Mouse (Mus musculus): Measurements from ENCODE around the gene Gm11549. TPM values are rescaled to one million over a fixed set of nuclear protein-coding genes. Genes with fewer than 3 reads are reported as not detected.

The Gm11549 gene
- polyA plus RNA-seq, 1 experiment = 0.30 TPM

DNA sequence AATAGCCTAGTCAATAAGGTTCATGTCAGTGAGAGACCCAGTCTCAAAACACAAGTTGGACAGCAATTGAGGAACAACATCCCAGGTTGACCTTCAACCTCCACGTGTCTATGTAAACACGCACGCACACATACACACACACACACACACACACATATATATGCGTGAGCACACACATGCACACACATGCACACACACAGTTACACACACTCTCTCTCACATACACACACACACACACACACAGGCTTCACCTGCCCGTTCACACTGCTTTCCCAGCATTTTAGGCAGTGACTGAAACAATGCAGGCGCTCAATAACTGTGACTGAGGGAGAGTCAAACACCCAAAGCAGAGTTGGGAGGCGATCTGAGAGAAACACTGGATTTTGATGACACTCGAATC lies 16.3 kb downstream of the Gm11549 start:
- TF ChIP-seq CTCF (IDR thresholded peaks at IDR 0.05; ENCODE audit: borderline replicate concordance, control insufficient read depth, extremely low read depth, insufficient read depth, low read length, poor library complexity) (no peak), POLR2A (IDR thresholded peaks at IDR 0.05; ENCODE audit: control insufficient read depth, extremely low read depth, insufficient read depth, low read length, poor library complexity) (no peak)
- Histone ChIP-seq H3K4me1 (replicated peaks; ENCODE audit: control insufficient read depth, insufficient read depth, low read length) (no peaks in the 10 kb centered on the region), H3K4me3 (ENCODE audit: control insufficient read depth, insufficient read depth, low read length) (no peak overlapping the region), H3K36me3 (ENCODE audit: control insufficient read depth, insufficient read depth, low read length) (no peaks in the 10 kb centered on the region), H3K27me3 (ENCODE audit: control insufficient read depth, insufficient read depth, low read length) (no peaks in the 10 kb centered on the region), H3K27ac (ENCODE audit: control insufficient read depth, insufficient read depth, low read length) (no peak overlapping the region)
- 89% methylated on average over 8 of the region's 8 CpGs for WGBS
- DNase-seq = no peak

DNA sequence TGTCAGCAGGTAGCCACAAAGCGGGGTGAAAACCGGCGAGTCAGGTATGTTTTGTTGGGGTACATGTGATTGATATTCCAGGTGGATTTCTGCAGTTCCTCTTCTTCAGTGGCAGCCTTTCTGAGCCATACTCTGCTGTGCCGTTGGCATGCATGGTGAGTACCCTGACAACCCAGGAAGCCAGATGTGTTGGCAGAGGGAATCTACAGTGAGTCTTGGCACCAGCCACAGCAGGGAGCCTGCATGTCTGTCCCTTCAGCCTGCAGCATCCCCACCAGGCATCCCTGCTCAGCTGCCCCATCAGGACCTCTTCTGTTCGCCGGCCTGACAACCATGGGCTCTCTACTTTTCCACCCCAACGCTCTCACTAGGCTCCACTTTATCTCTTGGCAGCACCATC lies 20.1 kb downstream of the Gm11549 start:
- H3K4me1 ChIP-seq (replicated peaks; ENCODE audit: control insufficient read depth, insufficient read depth, low read length) = no peaks in the 10 kb centered on the region
- no peak overlapping the region for H3K27ac ChIP-seq (ENCODE audit: control insufficient read depth, insufficient read depth, low read length)
- no peak for TF ChIP-seq CTCF (IDR thresholded peaks at IDR 0.05; ENCODE audit: borderline replicate concordance, control insufficient read depth, extremely low read depth, insufficient read depth, low read length, poor library complexity)
- TF ChIP-seq POLR2A (IDR thresholded peaks at IDR 0.05; ENCODE audit: control insufficient read depth, extremely low read depth, insufficient read depth, low read length, poor library complexity) = no peak
- no peaks in the 10 kb centered on the region; the same call in 1 of the 2 replicates for H3K27me3 ChIP-seq (ENCODE audit: control insufficient read depth, insufficient read depth, low read length)
- H3K36me3 ChIP-seq (ENCODE audit: control insufficient read depth, insufficient read depth, low read length) = no peaks in the 10 kb centered on the region
- 77% methylated on average over 7 of the region's 7 CpGs for WGBS
- H3K4me3 ChIP-seq (ENCODE audit: control insufficient read depth, insufficient read depth, low read length) = no peak overlapping the region
- DNase-seq = no peak

DNA sequence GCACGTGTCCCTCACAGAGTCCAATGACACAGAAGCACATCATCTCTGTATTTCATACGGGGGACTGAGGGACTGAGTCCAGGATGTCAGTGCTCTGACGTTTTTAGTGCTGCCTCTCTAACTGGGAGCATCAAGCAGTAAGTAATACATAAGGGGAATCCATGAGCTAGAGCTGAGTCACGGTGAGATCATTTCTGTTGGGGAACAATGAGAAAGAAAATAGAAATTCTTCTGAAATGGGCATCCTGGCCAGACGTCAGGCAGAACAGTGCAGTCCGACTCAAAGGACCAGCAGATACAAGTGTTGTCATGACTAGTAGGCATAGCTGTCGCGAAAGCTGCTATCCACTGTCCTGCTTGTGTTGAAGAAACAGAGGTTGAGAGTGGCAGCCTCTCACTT lies 20.6 kb downstream of the Gm11549 start:
- Histone ChIP-seq H3K4me3 (ENCODE audit: control insufficient read depth, insufficient read depth, low read length) (no peak overlapping the region), H3K36me3 (ENCODE audit: control insufficient read depth, insufficient read depth, low read length) (no peaks in the 10 kb centered on the region), H3K27ac (ENCODE audit: control insufficient read depth, insufficient read depth, low read length) (no peak overlapping the region), H3K4me1 (replicated peaks; ENCODE audit: control insufficient read depth, insufficient read depth, low read length) (no peaks in the 10 kb centered on the region), H3K27me3 (ENCODE audit: control insufficient read depth, insufficient read depth, low read length) (no peaks in the 10 kb centered on the region; the same call in 1 of the 2 replicates)
- DNase-seq = no peak
- TF ChIP-seq POLR2A (IDR thresholded peaks at IDR 0.05; ENCODE audit: control insufficient read depth, extremely low read depth, insufficient read depth, low read length, poor library complexity) (no peak), CTCF (IDR thresholded peaks at IDR 0.05; ENCODE audit: borderline replicate concordance, control insufficient read depth, extremely low read depth, insufficient read depth, low read length, poor library complexity) (no peak)
- 83% methylated on average over 8 of the region's 8 CpGs for WGBS

DNA sequence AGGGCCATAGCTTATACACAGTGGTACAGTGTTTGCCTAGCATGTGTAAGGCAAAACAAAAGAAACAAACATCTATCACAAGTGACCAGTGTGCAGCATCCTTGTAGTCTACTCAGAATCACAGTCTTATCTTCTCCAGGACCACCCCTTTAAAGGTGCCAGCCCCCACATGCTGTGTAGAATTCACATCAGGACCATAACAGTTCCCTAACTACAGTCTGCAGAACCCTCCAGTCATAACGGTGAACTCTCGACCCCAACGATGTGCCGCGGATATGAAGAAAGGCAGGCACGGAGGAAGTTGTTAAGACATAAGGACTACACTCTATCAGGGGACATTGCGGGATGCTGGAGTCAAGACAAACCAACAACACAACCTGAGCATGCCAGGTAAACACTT lies 22.2 kb downstream of the Gm11549 start:
- no peaks in the 10 kb centered on the region for H3K36me3 ChIP-seq (ENCODE audit: control insufficient read depth, insufficient read depth, low read length)
- no peaks in the 10 kb centered on the region; the same call in 1 of the 2 replicates for H3K27me3 ChIP-seq (ENCODE audit: control insufficient read depth, insufficient read depth, low read length)
- H3K4me3 ChIP-seq (ENCODE audit: control insufficient read depth, insufficient read depth, low read length) = no peak overlapping the region
- no peak for TF ChIP-seq POLR2A (IDR thresholded peaks at IDR 0.05; ENCODE audit: control insufficient read depth, extremely low read depth, insufficient read depth, low read length, poor library complexity)
- TF ChIP-seq CTCF (IDR thresholded peaks at IDR 0.05; ENCODE audit: borderline replicate concordance, control insufficient read depth, extremely low read depth, insufficient read depth, low read length, poor library complexity) = no peak
- no peaks in the 10 kb centered on the region for H3K4me1 ChIP-seq (replicated peaks; ENCODE audit: control insufficient read depth, insufficient read depth, low read length)
- 93% methylated on average over 7 of the region's 7 CpGs for WGBS
- DNase-seq = no peak
- H3K27ac ChIP-seq (ENCODE audit: control insufficient read depth, insufficient read depth, low read length) = no peak overlapping the region

DNA sequence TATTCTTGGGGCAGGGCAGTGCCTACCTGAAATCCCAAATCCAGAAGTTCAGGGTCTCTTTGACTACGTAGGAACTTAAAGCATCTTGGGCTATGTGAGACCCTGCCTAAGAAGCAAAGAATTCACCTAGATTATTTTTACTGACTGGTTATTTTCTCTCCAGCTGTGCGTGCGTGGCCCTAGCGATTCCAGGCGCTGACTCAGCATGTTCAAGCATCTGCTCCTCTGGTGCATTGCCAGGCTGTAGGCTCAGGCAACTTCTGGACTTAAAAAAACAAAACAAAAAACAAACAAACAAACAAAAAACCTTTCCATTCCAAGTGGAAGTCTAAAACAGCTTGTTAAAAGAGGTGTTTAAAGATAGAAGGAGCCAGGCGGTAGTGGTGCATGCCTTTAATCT lies 23.4 kb downstream of the Gm11549 start:
- Histone ChIP-seq H3K27ac (ENCODE audit: control insufficient read depth, insufficient read depth, low read length) (no peak overlapping the region), H3K36me3 (ENCODE audit: control insufficient read depth, insufficient read depth, low read length) (no peaks in the 10 kb centered on the region), H3K27me3 (ENCODE audit: control insufficient read depth, insufficient read depth, low read length) (no peaks in the 10 kb centered on the region; the same call in 1 of the 2 replicates), H3K4me3 (ENCODE audit: control insufficient read depth, insufficient read depth, low read length) (no peak overlapping the region), H3K4me1 (replicated peaks; ENCODE audit: control insufficient read depth, insufficient read depth, low read length) (no peaks in the 10 kb centered on the region)
- DNase-seq = no peak
- TF ChIP-seq POLR2A (IDR thresholded peaks at IDR 0.05; ENCODE audit: control insufficient read depth, extremely low read depth, insufficient read depth, low read length, poor library complexity) (no peak), CTCF (IDR thresholded peaks at IDR 0.05; ENCODE audit: borderline replicate concordance, control insufficient read depth, extremely low read depth, insufficient read depth, low read length, poor library complexity) (no peak)
- WGBS = 89% methylated on average over 6 of the region's 6 CpGs

DNA sequence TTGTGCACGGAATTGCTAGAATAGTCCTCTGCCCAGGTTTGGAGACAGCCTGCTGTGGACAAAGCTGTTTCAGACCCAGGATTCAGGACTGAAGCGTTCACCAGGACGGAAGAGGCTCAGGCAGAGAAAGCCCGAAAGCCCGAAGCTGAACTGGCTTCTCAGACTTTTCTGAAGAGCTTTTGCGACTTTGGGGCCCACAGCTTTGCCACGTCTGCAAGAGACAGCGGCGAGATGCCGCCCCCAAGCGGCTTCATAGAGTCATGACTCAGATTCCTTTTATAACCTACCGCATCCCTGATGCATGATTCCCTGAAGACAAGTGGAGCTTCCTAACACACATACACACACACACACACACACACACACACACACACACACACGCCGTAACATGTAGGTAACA lies 24.9 kb downstream of the Gm11549 start:
- WGBS = 18% methylated on average over 14 of the region's 14 CpGs
- no peaks in the 10 kb centered on the region for H3K4me1 ChIP-seq (replicated peaks; ENCODE audit: control insufficient read depth, insufficient read depth, low read length)
- H3K36me3 ChIP-seq (ENCODE audit: control insufficient read depth, insufficient read depth, low read length) = no peaks in the 10 kb centered on the region
- H3K27me3 ChIP-seq (ENCODE audit: control insufficient read depth, insufficient read depth, low read length) = no peaks in the 10 kb centered on the region; the same call in 1 of the 2 replicates
- no peak overlapping the region for H3K27ac ChIP-seq (ENCODE audit: control insufficient read depth, insufficient read depth, low read length)
- H3K4me3 ChIP-seq (ENCODE audit: control insufficient read depth, insufficient read depth, low read length) = no peak overlapping the region
- peak; percentile 58 for DNase-seq
- peak; percentile 72; the same call in 1 of the 2 replicates for TF ChIP-seq CTCF (IDR thresholded peaks at IDR 0.05; ENCODE audit: borderline replicate concordance, control insufficient read depth, extremely low read depth, insufficient read depth, low read length, poor library complexity)
- no peak for TF ChIP-seq POLR2A (IDR thresholded peaks at IDR 0.05; ENCODE audit: control insufficient read depth, extremely low read depth, insufficient read depth, low read length, poor library complexity)

DNA sequence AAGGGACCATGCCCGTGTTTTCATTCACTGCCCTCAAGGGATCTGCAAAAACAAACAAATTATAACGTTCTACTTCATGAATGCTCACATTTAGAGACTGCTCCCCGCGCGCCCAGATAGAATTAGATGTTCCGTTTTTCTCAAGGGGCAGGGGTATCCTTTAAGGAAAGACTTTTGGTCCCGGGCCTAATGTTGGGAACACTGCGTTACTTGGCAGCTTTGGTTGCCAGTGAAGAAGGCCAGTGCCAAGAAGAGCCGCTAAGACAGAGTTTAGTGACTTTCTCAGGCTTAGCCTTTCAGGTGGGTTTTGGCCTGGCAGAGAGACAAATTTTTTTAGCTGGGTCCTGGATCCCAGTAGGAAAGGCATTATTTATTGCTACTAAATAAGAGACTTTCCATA lies 25.3 kb downstream of the Gm11549 start:
- no peaks in the 10 kb centered on the region for H3K4me1 ChIP-seq (replicated peaks; ENCODE audit: control insufficient read depth, insufficient read depth, low read length)
- 89% methylated on average over 9 of the region's 9 CpGs for WGBS
- no peak for TF ChIP-seq CTCF (IDR thresholded peaks at IDR 0.05; ENCODE audit: borderline replicate concordance, control insufficient read depth, extremely low read depth, insufficient read depth, low read length, poor library complexity)
- TF ChIP-seq POLR2A (IDR thresholded peaks at IDR 0.05; ENCODE audit: control insufficient read depth, extremely low read depth, insufficient read depth, low read length, poor library complexity) = no peak
- H3K27me3 ChIP-seq (ENCODE audit: control insufficient read depth, insufficient read depth, low read length) = no peaks in the 10 kb centered on the region; the same call in 1 of the 2 replicates
- no peak overlapping the region for H3K27ac ChIP-seq (ENCODE audit: control insufficient read depth, insufficient read depth, low read length)
- H3K4me3 ChIP-seq (ENCODE audit: control insufficient read depth, insufficient read depth, low read length) = no peak overlapping the region
- no peaks in the 10 kb centered on the region for H3K36me3 ChIP-seq (ENCODE audit: control insufficient read depth, insufficient read depth, low read length)
- no peak for DNase-seq

Measured in thymus, adult 2 months (tissue).